Mouse (Mus musculus) telencephalon, adult 2 months (tissue): ENCODE data around the gene Cd5.

Source experiments
- DNase-seq: peaks from one replicate; pipeline ENCODE4 v3.0.0-alpha.2; 2011; ENCODE audit warnings: low read depth, low spot score

Cd5 gene

DNA sequence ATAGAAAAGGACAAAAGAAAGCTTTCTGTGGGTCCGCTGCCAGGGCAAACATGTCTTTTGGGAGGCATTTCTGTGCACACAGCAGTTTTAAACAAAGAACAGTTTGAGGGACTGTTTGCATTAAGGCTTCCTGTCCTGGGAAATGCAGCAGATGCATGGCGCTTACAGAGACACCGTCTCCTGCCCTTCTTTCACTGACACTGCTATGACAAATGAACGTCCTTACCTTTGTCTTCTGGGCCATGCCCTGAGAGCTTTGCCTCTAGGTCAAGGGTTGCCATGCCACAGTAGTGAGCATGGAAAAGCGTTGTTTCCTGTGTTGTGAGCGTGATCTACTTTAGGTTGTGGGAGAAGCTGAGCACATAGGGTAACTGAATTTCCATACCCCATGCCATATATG lies 19.9 kb upstream of the Cd5 start:
- DNase-seq: no peak

DNA sequence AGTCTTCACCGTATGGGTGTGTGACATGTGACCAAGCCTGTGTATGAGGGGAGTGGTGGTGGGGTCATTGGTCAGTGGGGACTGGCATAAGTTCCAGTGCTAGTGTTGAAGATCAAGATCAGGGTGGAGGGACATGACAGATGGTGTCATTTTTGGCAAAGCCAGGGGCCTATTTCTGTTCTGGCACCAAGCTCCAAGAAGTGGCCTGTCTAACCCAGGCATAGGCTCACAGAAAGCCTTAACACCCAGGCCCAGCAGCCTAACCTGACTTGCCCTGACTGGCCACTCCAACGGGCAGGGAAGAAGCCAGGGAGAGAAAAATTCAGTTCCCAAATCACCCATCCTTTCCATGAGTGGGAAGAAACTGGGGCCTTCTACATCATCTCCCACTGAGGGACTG lies 18.7 kb upstream of the Cd5 start:
- DNase-seq: no peak

GRCm38 (mm10) chr19:10757125-10757524 lies 18.3 kb upstream of the Cd5 start:
- DNase-seq: no peak

GRCm38 (mm10) chr19:10752646-10753045 lies 13.8 kb upstream of the Cd5 start:
- no peak for DNase-seq

DNA sequence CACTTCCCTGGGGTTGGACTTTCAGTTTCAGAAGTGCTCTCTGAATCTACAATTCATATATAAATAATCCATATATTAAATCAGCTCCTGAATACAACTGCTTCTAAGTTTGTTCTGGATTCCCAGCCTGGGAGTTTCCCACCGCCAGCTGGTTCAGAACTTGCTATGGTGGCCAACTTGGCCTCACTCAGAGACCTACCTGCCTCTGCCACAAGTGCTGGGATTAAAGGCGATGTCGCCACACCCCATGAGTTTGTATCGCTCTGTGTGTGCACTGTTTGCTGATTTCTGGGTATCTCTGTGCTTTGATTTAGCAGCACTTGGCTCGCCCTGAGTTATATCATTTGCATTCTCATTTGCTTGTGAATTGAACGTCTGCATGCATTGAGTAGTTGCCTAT lies 13.3 kb upstream of the Cd5 start:
- no peak for DNase-seq

DNA sequence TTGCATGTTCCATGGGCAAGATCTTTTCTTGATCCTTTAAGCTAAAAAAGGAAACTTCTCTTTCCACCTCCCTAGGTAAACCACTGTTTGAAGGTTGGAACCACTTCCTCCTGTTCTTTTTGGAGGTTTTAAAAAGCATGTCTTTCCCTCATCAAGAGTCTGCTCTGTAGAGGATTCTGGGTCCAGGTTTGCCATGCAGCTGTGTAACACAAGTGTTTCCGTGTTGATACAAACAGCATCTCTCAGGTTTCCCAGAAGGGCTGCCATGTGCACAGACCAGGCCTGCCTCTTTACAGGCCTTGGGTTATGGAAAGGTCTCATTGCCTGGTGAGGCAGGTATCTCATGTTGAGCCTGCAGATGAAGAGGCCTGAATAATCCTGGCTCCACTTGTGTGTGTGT lies 12.8 kb upstream of the Cd5 start:
- DNase-seq: no peak

- no peak for DNase-seq
These were observed 11.4 kb upstream of the Cd5 start for GRCm38 (mm10) chr19:10750161-10750560.

GRCm38 (mm10) chr19:10749295-10749694 lies 10.5 kb upstream of the Cd5 start:
- DNase-seq: no peak

DNA sequence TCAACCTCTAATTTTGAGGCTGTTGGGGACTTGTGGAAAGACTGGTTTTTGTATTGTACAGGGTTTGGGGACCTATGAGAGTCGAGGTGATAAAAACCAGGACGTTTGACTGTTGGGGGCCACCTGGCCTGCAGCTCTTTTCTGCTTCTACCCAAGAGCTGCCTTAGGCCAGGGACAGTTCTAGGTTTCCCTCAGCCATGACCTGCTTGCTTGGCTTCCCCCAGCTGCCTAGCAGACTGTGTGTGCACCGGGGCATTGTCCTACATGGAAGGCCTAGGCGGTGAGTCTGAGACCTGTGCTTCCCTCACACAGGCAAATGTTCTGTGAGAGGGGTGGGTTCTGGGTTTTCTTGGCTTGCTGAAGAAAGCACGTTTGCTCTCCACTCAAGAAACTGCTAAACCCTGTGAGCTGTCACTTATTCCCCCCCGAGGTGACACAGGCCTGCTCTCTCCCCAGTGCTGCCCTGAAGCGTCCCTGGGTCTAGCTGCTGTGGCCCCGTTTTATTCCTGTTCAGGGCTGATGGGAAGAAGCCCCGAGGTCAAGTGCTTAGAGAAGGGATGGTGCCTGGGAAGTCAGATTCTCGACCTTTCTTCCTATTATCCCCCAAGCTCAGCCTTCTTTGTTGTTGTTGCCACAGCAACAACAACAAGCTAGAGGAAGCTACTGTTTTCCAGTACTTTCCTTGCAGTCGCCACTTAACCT lies 9.8 kb upstream of the Cd5 start:
- DNase-seq: no peak

DNA sequence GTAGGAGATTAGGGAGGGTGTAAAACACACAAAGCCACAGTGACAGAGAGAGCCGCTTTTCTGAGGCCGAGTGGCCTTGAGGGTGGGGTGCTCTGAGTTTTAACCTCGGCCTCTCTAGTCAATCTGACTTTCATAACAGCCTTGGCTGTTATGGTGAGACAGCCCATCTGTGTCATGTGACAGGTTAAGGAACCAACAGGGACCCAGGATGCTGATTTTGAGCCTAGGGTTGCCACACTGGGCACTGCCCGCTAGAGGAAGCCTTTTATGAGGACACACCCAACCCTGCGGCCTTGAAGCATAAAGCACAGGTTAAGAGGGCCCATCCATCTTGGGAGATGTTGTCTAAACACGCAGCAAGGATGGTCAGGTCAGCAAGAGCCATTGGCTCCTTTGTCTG lies 8.9 kb upstream of the Cd5 start:
- no peak for DNase-seq

GRCm38 (mm10) chr19:10747182-10747581 lies 8.4 kb upstream of the Cd5 start:
- no peak for DNase-seq

GRCm38 (mm10) chr19:10742565-10742964 lies 3.8 kb upstream of the Cd5 start:
- no peak for DNase-seq

DNA sequence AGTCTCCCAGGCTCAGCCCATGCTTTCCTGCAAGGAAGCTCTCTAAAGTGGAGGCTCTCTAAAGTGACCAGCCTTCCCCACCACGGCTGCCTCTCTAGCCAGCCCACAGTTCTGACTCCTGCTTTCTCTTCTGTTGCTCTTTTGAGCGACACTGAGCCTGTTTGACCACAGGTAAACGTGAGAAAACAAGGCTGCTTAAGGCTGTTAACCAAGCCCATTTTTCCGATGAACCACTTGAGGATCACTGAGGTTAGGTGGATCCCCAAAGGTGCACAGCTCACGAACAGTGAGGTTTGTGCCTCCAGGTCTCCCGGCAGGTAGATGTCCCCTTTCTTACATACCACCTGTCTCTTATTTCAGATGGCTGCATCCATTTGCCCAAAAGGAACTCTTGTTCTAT lies 3.3 kb upstream of the Cd5 start:
- no peak for DNase-seq

- no peak for DNase-seq
These were observed 2.0 kb upstream of the Cd5 start for GRCm38 (mm10) chr19:10740641-10741440.

GRCm38 (mm10) chr19:10739916-10740315 lies 1.1 kb upstream of the Cd5 start:
- DNase-seq: no peak

DNA sequence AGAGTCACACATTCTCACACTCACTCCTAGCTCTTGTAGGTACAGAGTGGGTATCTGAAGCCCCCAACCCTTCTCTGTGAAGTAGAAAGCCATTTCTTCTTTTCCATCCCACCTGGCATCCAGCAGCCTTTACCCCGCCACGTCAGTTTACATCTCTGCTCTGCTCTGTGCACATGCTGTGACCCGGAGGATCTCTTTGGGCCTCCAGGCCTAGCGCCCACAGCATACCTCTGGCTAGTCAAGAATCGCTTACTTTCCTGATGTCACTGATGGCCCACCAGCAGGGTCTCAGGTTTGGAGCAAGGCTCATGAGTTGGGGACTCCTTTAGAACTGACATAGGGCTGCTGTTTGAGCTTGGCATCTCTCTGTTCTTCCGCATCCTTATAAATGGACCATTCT lies 764 bp downstream of the Cd5 start:
- DNase-seq: no peak

DNA sequence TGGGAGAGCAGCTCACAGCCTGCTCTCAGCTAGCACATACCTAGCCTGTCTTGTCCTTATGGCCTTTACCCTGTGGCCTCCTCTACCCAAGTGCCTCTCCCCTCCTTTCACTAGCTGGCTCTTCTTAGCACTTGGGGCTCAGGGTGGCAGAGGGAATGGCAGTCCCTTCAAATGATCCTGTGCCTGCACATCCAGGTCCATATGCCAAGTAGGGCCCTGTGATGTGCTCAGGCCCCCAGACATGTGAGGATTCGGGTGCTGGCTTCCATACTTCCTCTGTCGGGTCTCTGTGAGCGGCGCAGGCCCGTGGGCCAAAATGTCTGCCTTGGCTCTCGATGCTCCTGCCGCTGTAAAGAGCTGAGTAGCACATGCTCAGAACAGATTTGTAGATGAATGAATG lies 2.9 kb downstream of the Cd5 start:
- DNase-seq: no peak

GRCm38 (mm10) chr19:10735061-10735460 lies 3.7 kb downstream of the Cd5 start:
- no peak for DNase-seq

GRCm38 (mm10) chr19:10734554-10734953 lies 4.2 kb downstream of the Cd5 start:
- no peak for DNase-seq

DNA sequence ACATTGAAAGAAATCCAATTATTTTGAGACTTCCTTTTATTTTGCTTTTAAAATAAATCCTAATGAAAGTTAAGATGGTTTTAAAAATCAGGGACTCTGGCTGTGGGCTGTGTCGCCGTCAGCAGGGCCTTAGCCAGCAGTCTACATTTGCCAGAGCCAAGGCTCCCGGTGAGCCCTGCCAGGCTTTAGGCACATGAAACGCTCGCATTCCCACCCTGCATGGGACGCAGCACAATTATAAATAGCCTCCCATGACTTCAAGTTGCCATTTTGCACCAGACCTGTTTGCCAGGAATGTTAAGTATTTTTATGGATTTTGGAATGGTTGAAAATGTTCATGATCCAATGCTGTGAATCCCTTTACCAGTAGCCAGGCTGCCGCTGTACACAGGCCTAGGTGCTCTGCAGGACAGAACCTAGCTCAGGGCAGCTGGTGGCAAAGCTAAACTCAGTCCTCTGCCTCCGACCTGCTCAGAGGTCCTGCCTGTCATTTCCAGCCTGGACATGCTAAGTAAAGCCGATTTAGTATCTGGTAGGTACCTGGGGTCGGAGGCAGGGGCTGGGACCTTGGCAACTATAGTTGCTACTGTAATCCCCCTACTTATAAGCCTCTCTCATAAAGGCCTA lies 5.2 kb downstream of the Cd5 start:
- no peak for DNase-seq

GRCm38 (mm10) chr19:10732741-10733140 lies 6.1 kb downstream of the Cd5 start:
- DNase-seq: no peak

DNA sequence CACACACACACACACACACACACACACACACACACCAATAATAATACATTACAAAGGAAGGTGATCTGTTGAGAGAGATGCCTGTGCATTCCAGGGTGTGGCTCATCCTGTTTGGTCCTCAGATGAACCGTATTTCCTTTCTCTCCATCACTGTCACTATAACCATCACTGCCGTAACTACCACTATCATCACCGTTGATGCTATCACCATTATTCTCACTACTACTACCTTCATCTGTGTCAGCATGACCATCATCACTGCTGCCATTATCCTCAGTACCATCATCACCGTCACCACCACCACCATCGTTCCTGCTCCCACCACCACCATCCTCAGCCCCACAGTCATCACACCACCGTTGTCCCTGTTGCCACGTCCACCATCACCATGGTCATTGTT lies 6.8 kb downstream of the Cd5 start:
- no peak for DNase-seq

- DNase-seq: no peak
These were observed 8.3 kb downstream of the Cd5 start for GRCm38 (mm10) chr19:10730469-10730868.
